Mouse (Mus musculus) G1E (cell line): ENCODE data around the gene Mdh1.

Experiments
- CTCF ChIP-seq: IDR thresholded peaks from 2 replicates; pipeline ENCODE4 v1.5.1; 2012; ENCODE audit warnings: low read depth, low read length, inconsistent platforms, mixed read lengths
- GATA1 ChIP-seq: IDR thresholded peaks from 2 replicates; pipeline ENCODE4 v1.6.1; 2012; ENCODE audit warnings: borderline replicate concordance, low read length, inconsistent platforms, mixed read lengths
- TAL1 ChIP-seq: conservative IDR thresholded peaks from 2 replicates; pipeline ENCODE4 v1.6.1; 2012; ENCODE audit warnings: low read depth, low read length, inconsistent platforms, mixed read lengths

DNA sequence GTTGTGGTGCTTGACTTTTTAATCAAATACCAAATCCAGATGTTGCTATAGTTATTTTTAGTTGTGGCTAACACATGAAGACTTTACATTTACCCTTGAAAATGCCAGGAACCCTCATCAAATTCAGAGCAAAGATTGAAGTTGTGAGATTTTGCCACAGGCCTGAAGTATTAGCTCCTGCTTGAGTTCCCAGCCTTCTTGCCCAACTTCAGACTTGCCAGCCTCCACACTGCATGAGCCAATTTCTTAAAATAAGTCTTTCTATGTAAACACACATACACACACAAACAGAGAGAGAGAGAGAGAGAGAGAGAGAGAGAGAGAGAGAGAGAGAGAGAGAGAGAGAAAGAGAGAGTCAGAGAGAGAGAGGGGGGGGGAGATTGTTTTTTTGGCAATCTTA is 26.2 kb downstream of the Mdh1 start:
- TF ChIP-seq CTCF (no peak), GATA1 (no peak), TAL1 (no peak)
